Mouse (Mus musculus): Measurements from ENCODE around the gene Med12l. TPM values are rescaled to one million over a fixed set of nuclear protein-coding genes. Genes with fewer than 3 reads are reported as not detected.

The Med12l gene
- polyA plus RNA-seq, 1 experiment from 2014 or later, result 3.9 TPM

DNA sequence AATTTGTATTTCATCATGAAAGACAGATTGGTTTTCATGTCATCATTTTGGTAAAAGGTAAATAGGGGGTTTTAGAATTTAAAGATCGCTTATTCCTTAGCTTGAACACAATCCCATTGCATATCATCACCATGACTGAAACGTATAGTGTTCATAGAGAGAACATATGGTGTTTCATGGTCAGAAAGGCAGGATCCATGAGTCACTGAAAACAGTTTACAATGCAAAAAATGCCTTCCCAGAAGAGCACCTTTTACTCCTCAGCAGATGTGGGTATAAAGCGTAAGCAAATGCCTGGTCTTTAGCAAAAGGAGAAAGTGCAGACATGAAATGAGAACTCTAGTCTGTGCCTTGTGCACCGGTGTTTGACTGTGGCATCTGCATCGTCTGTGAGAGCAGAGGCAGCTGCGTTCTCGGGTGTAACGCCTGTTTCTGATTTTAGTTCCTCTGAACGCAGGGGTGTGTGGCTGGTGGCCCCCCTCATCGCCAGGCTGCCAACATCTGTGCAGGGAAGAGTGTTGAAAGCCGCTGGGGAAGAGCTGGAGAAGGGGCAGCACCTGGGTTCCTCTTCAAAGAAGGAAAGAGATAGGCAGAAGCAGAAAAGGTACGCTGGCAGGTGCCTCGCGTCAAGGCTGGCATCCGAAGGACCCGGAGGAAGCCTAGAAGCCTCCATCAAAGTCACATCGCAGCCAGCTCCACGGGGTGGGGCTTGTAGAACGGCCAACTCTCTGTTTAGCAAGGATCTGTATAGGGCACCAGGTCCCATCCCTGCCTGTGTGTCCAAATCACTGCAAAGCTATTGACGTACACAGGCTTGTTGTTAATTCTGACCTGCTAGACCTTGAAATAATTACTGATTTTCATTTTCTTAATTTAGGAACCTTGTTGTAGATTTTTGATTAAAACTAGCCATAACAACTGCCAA is 252.4 kb downstream of the Med12l start:
- no peaks in the 10 kb centered on the region for H3K27me3 ChIP-seq
- no peak for ATAC-seq (ENCODE audit: low FRiP score)

DNA sequence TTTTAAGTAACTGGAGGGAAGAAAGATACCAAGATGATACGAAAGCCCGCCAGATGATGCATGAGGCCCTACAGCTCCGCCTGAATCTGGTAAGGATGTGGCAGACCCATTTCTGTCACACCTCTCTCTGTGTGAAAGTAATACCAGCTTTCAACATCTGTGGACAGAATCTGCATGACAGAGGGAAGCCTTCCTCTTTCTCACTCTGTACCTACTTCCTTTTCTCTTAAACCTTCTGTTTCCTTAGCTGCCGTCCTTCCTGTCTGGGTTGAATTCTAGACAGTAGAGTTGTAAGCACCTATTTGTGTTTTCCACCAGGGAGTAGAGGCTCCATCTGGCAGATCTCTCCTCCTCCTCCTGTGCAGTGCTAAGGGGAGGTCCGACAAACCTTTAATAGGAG is 255.1 kb downstream of the Med12l start:
- H3K27me3 ChIP-seq, result 0 out of 2 replicates have a peak, but pooled peaks cover 2% of the 10 kb centered on the region
- WGBS, result 63% methylated on average over 5 of the region's 5 CpGs
- no peak for ATAC-seq (ENCODE audit: low FRiP score)

More for the DNA sequence above, 252.4 kb downstream of the Med12l start:
- H3K9ac ChIP-seq, result no peak overlapping the region
- H3K4me2 ChIP-seq, result no peak overlapping the region
- H3K4me3 ChIP-seq, result no peak overlapping the region
- no peak overlapping the region for H3K27ac ChIP-seq
- H3K4me1 ChIP-seq (replicated peaks), result peaks cover 8% of the 10 kb centered on the region
- H3K9me3 ChIP-seq, result no peaks in the 10 kb centered on the region
- H3K36me3 ChIP-seq, result peaks cover 3% of the 10 kb centered on the region; the same call in 1 of the 2 replicates
- WGBS, result 84% methylated on average over 20 of the region's 20 CpGs

DNA sequence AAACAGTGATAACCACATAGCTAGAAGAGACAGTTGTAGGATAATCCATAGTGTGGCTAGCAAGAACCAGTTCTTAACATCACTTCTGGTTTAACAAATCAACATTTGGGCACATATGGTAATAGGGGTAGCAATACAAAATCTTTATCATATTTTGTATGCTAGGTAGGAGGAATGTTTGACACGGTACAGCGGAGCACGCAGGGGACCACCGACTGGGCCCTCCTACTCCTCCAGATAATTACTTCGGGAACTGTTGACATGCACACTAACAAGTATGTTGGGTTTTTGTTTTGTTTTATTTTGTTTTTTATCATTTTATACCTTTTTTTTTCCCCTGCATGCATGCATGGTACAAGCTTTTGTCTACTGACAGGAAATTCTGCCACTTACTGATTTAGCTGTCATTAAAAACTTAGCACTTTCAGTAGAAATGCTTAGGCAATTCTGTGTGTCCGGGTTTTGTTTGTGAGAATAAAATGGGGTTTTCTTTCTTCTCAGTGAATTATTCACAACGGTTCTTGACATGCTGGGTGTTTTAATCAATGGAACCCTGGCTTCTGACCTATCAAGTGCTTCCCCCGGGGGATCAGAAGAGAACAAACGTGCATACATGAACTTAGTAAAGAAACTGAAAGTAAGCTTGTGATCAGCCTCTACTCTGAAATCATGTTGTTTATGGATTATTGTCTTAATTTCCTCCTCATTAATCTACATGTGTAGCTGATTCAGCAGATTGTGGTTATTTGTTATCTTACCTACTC is 256.3 kb downstream of the Med12l start:
- Histone ChIP-seq H3K27ac (no peak overlapping the region), H3K9me3 (no peaks in the 10 kb centered on the region), H3K4me2 (no peak overlapping the region), H3K4me3 (no peak overlapping the region), H3K36me3 (peaks cover 6% of the 10 kb centered on the region; the same call in 1 of the 2 replicates), H3K4me1 (replicated peaks) (peaks cover 9% of the 10 kb centered on the region), H3K27me3 (0 out of 2 replicates have a peak, but pooled peaks cover 2% of the 10 kb centered on the region), H3K9ac (no peak overlapping the region)
- ATAC-seq (ENCODE audit: low FRiP score), result no peak
- WGBS, result 16% methylated on average over 9 of the region's 9 CpGs

More for the DNA sequence above, 255.1 kb downstream of the Med12l start:
- peaks cover 9% of the 10 kb centered on the region for H3K4me1 ChIP-seq (replicated peaks)
- peaks cover 6% of the 10 kb centered on the region; the same call in 1 of the 2 replicates for H3K36me3 ChIP-seq
- H3K9me3 ChIP-seq, result no peaks in the 10 kb centered on the region
- no peak overlapping the region for H3K9ac ChIP-seq
- H3K27ac ChIP-seq, result no peak overlapping the region
- no peak overlapping the region for H3K4me3 ChIP-seq
- no peak overlapping the region for H3K4me2 ChIP-seq

DNA sequence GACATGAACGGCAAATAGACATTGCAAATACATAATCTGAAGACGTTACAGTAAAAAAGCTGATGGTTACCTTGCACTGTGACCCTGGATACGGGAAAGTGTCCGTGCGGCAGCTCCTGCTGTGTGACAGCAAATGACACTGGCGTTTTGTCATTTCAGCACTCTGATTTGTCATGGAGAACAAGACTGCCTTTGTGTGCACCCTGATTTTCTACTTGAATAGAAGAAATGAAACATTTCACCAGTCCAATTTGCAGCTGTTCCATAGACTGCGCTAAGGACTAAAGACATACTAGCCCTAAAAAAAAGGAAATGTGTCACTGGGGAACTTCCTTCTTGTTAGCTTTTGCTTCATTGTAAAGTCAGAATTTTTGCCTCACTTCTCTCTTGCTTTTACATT is 257.1 kb downstream of the Med12l start, which contains the start of gene P2ry12:
TSS of gene P2ry12 (minus strand) at position 168 of the 400 bp plus-strand sequence.
- H3K4me3 ChIP-seq, result 0 out of 2 replicates have a peak within 1 kb of the TSS, but pooled peaks have one; percentile 7
- no peak within 1 kb of the TSS for H3K9ac ChIP-seq
- 7% methylated on average over 7 of the region's 7 CpGs for WGBS
- H3K4me1 ChIP-seq (replicated peaks), result peaks cover 9% of the 10 kb centered on the region
- H3K36me3 ChIP-seq, result peaks cover 6% of the 10 kb centered on the region; the same call in 1 of the 2 replicates
- H3K27me3 ChIP-seq, result 0 out of 2 replicates have a peak, but pooled peaks cover 2% of the 10 kb centered on the region
- no peaks in the 10 kb centered on the region for H3K9me3 ChIP-seq
- 0 out of 2 replicates have a peak, but pooled peaks have one; percentile 25 for ATAC-seq (ENCODE audit: low FRiP score)
- peak within 1 kb of the TSS; percentile 27; the same call in 1 of the 2 replicates for H3K4me2 ChIP-seq
- H3K27ac ChIP-seq, result no peak within 1 kb of the TSS

DNA sequence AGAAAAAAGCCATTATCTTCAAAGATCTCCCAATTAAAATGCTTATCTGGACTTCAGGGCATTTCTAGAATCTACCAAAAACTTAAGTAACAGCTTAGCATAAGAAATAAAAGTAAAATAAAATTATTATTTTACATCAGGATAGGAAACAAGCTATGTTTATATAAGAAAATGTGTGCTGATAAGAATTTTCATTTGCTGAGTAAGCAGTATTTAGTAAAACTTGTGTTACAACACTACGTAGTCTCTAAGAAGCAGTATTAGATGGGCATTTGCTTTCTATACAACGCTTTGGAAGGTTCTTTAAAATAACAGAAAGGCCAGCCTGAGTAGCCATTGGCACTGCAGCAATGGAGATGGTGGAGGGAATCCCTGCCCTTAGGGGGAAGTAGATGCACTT is 257.8 kb downstream of the Med12l start:
- H3K9me3 ChIP-seq, result no peaks in the 10 kb centered on the region
- no peak for ATAC-seq (ENCODE audit: low FRiP score)
- no peak overlapping the region for H3K27ac ChIP-seq
- no peak overlapping the region for H3K4me3 ChIP-seq
- WGBS, result 93% methylated on average over 2 of the region's 2 CpGs
- H3K4me1 ChIP-seq (replicated peaks), result peaks cover 6% of the 10 kb centered on the region
- H3K4me2 ChIP-seq, result no peak overlapping the region
- no peak overlapping the region for H3K9ac ChIP-seq
- peaks cover 11% of the 10 kb centered on the region; the same call in 1 of the 2 replicates for H3K36me3 ChIP-seq
- H3K27me3 ChIP-seq, result 0 out of 2 replicates have a peak, but pooled peaks cover 2% of the 10 kb centered on the region

GRCm38 (mm10) chr3:59263988-59264387 is 258.4 kb downstream of the Med12l start:
- no peak overlapping the region for H3K9ac ChIP-seq
- H3K9me3 ChIP-seq, result no peaks in the 10 kb centered on the region
- no peak overlapping the region for H3K4me2 ChIP-seq
- H3K4me3 ChIP-seq, result no peak overlapping the region
- peaks cover 6% of the 10 kb centered on the region for H3K4me1 ChIP-seq (replicated peaks)
- H3K27ac ChIP-seq, result no peak overlapping the region
- peaks cover 14% of the 10 kb centered on the region; the same call in 1 of the 2 replicates for H3K36me3 ChIP-seq
- 0 out of 2 replicates have a peak, but pooled peaks cover 2% of the 10 kb centered on the region for H3K27me3 ChIP-seq
- ATAC-seq (ENCODE audit: low FRiP score), result no peak
- 91% methylated on average over 3 of the region's 3 CpGs for WGBS

DNA sequence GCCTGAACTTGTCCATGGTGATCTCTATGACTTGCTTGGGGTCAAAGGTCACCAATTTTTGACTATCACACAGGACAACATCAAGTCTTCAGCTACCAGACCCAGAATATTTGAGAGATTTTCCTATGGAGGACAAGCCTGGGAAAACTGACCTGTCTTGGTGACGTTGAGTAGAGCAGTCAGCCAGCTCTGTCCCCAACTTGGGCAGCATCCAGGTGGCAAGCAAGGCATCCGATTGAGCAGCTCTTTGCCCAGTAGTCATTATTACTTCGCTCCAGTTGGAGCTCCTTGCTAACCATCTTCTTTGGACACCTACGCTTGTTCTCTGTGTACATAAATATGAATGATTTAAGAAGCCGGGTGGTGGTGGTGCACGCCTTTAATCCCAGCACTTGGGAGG is 265.2 kb downstream of the Med12l start:
- Histone ChIP-seq H3K9ac (no peak overlapping the region), H3K9me3 (no peaks in the 10 kb centered on the region), H3K4me2 (no peak overlapping the region), H3K4me1 (replicated peaks) (no peaks in the 10 kb centered on the region), H3K4me3 (no peak overlapping the region), H3K27ac (no peak overlapping the region), H3K36me3 (peaks cover 12% of the 10 kb centered on the region), H3K27me3 (no peaks in the 10 kb centered on the region)
- 94% methylated on average over 6 of the region's 6 CpGs for WGBS
- ATAC-seq (ENCODE audit: low FRiP score), result no peak

- no peak for ATAC-seq (ENCODE audit: low FRiP score)
- WGBS, result 7% methylated on average over 3 of the region's 3 CpGs
- H3K4me2 ChIP-seq, result no peak overlapping the region
- H3K9me3 ChIP-seq, result no peaks in the 10 kb centered on the region
- peaks cover 11% of the 10 kb centered on the region for H3K36me3 ChIP-seq
- H3K4me1 ChIP-seq (replicated peaks), result peaks cover 7% of the 10 kb centered on the region; the same call in 1 of the 2 replicates
- no peaks in the 10 kb centered on the region for H3K27me3 ChIP-seq
- H3K27ac ChIP-seq, result no peak overlapping the region; the same call in 1 of the 2 replicates
- H3K4me3 ChIP-seq, result no peak overlapping the region
- H3K9ac ChIP-seq, result no peak overlapping the region
Measured at GRCm38 (mm10) chr3:59277502-59278253, 272.1 kb downstream of the Med12l start.

DNA sequence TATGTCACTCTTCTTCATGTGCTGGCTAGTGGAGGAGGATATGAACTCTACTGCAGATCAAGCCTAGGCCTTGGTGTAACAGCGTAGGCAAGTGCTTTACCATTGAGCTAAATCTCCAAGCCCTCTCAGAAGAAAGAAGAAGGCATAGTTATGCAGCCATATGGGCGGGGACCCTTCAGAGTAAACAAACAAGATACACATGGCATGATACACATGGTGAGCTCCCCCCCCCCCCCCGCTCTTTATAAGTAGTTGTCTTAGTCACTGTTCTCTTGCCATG is 272.6 kb downstream of the Med12l start:
- H3K4me3 ChIP-seq, result no peak overlapping the region
- H3K4me1 ChIP-seq (replicated peaks), result peaks cover 7% of the 10 kb centered on the region; the same call in 1 of the 2 replicates
- no peaks in the 10 kb centered on the region for H3K27me3 ChIP-seq
- no peaks in the 10 kb centered on the region for H3K9me3 ChIP-seq
- H3K27ac ChIP-seq, result no peak overlapping the region
- H3K4me2 ChIP-seq, result no peak overlapping the region
- WGBS, result 84% methylated on average over 3 of the region's 3 CpGs
- no peak overlapping the region for H3K9ac ChIP-seq
- H3K36me3 ChIP-seq, result peaks cover 11% of the 10 kb centered on the region
- ATAC-seq (ENCODE audit: low FRiP score), result no peak

DNA sequence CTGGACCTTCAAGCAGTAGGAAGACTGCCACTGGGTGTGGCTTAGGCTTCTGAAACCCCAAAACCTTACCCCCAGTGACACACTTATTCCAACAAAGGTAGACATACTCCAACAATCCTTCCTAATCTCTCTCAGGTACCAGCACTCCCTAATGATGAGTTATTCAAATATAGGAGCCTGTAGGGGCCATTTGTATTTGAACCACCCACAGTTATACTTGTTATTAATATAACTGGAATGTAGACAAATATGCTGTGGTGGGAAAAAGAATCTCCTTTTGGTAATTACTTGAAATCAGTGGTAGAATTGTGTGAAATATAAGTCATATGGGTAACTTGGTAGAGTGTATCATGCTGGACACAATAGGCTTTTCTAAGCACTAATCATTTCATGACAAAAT is 273.0 kb downstream of the Med12l start:
- H3K9ac ChIP-seq, result no peak overlapping the region
- H3K9me3 ChIP-seq, result no peaks in the 10 kb centered on the region
- H3K27ac ChIP-seq, result no peak overlapping the region
- no peaks in the 10 kb centered on the region for H3K27me3 ChIP-seq
- peaks cover 7% of the 10 kb centered on the region; the same call in 1 of the 2 replicates for H3K4me1 ChIP-seq (replicated peaks)
- no peak overlapping the region for H3K4me2 ChIP-seq
- no peak for ATAC-seq (ENCODE audit: low FRiP score)
- H3K36me3 ChIP-seq, result peaks cover 11% of the 10 kb centered on the region
- H3K4me3 ChIP-seq, result no peak overlapping the region

GRCm38 (mm10) chr3:59290551-59290950 is 284.9 kb downstream of the Med12l start:
- H3K9ac ChIP-seq, result no peak overlapping the region
- H3K36me3 ChIP-seq, result no peaks in the 10 kb centered on the region
- no peak overlapping the region for H3K4me3 ChIP-seq
- H3K9me3 ChIP-seq, result no peaks in the 10 kb centered on the region
- no peaks in the 10 kb centered on the region for H3K4me1 ChIP-seq (replicated peaks)
- no peak overlapping the region for H3K4me2 ChIP-seq
- no peak for ATAC-seq (ENCODE audit: low FRiP score)
- H3K27me3 ChIP-seq, result no peaks in the 10 kb centered on the region
- 85% methylated on average over 2 of the region's 2 CpGs for WGBS
- no peak overlapping the region for H3K27ac ChIP-seq
